Mouse (Mus musculus) hindbrain, embryonic 16.5 days (tissue): Measurements from ENCODE around the gene Bco2. TPM values are rescaled to one million over a fixed set of nuclear protein-coding genes. Genes with fewer than 3 reads are reported as not detected.
A peak's percentile ranks its signal among the peaks of the same experiment; 100 is the strongest.

ENCODE experiments used
- ATAC-seq: fragments of 200-750 bp; cut with Nextera tagmentation; 2 replicates; pipeline ENCODE4 v1.8.0; 2017; ENCODE audit warnings: moderate TSS enrichment, moderate library complexity
- H3K27ac ChIP-seq: fragments of 300-500 bp; sonication (generic); 2 replicates; pipeline ENCODE4 v1.5.1; 2014; ENCODE audit warnings: low read depth, mild to moderate bottlenecking, control low read depth, low read length, moderate library complexity
- H3K27me3 ChIP-seq: fragments of 300-500 bp; sonication (generic); replicated peaks from 2 replicates; pipeline ENCODE4 v1.6.1; 2014; ENCODE audit warnings: low read length; ENCODE audit not compliant: control insufficient read depth, insufficient read depth
- H3K36me3 ChIP-seq: fragments of 300-500 bp; sonication (generic); 2 replicates; pipeline ENCODE4 v1.6.1; 2014; ENCODE audit warnings: mild to moderate bottlenecking, low read length, moderate library complexity, mixed read lengths; ENCODE audit not compliant: control insufficient read depth, insufficient read depth
- H3K4me1 ChIP-seq: fragments of 300-500 bp; sonication (generic); 2 replicates; pipeline ENCODE4 v1.6.1; 2014; ENCODE audit warnings: low read depth, low read length; ENCODE audit not compliant: control insufficient read depth, insufficient read depth
- H3K4me2 ChIP-seq: fragments of 300-500 bp; sonication (generic); 2 replicates; pipeline ENCODE4 v1.6.1; 2014; ENCODE audit warnings: mild to moderate bottlenecking, low read length, control low read depth, moderate library complexity
- H3K4me3 ChIP-seq: fragments of 300-500 bp; sonication (generic); 2 replicates; pipeline ENCODE4 v1.5.1; 2014; ENCODE audit warnings: mild to moderate bottlenecking, low read length, control low read depth, moderate library complexity
- H3K9ac ChIP-seq: fragments of 300-500 bp; sonication (generic); 2 replicates; pipeline ENCODE4 v1.6.1; 2014; ENCODE audit warnings: low read depth, mild to moderate bottlenecking, control low read depth, low read length, moderate library complexity
- H3K9me3 ChIP-seq: fragments of 300-500 bp; sonication (generic); 2 replicates; pipeline ENCODE4 v1.6.1; 2014; ENCODE audit warnings: mild to moderate bottlenecking, low read length, moderate library complexity; ENCODE audit not compliant: control insufficient read depth
- WGBS: fragments of 180-500 bp; shearing (Covaris S2); extraction: QIAGEN DNeasy Blood & Tissue Kit; methylation state at CpG from one replicate; pipeline ENCODE4 v1.1.7; 2014; 5-methylcytosine and 5-hydroxymethylcytosine counted together
- polyA plus RNA-seq: library from polyadenylated mRNA; unstranded; fragments of >200 nt; fragmentation: Nextera tagmentation; extraction: Ambion mirVana; gene quantifications from 2 replicates; pipeline ENCODE4 v1.2.1, GENCODE M21; 2015

The Bco2 gene
- 0.59 and 0.64 TPM in 2 replicates for polyA plus RNA-seq

GRCm38 (mm10) chr9:50555094-50555446, at the start of gene Bco2:
Gene Bco2 (minus strand): TSS chr9:50555181.
- 24% methylated on average over 2 of the region's 2 CpGs for WGBS
- ATAC-seq, result peak; percentile 64

GRCm38 (mm10) chr9:50604338-50604737, 49.4 kb upstream of the Bco2 start:
- no peaks in the 10 kb centered on the region for H3K27me3 ChIP-seq
- ATAC-seq, result no peak
- 2% methylated on average over 6 of the region's 6 CpGs for whole genome bisulfite sequencing

More at GRCm38 (mm10) chr9:50555094-50555446, at the start of gene Bco2:
- Histone ChIP-seq H3K27me3 (no peaks in the 10 kb centered on the region), H3K9me3 (no peaks in the 10 kb centered on the region), H3K4me3 (peak within 1 kb of the TSS; percentile 31), H3K4me1 (peaks cover 6% of the 10 kb centered on the region), H3K9ac (peak within 1 kb of the TSS; percentile 39), H3K4me2 (peak within 1 kb of the TSS; percentile 55), H3K36me3 (no peaks in the 10 kb centered on the region), H3K27ac (peak within 1 kb of the TSS; percentile 69)

DNA sequence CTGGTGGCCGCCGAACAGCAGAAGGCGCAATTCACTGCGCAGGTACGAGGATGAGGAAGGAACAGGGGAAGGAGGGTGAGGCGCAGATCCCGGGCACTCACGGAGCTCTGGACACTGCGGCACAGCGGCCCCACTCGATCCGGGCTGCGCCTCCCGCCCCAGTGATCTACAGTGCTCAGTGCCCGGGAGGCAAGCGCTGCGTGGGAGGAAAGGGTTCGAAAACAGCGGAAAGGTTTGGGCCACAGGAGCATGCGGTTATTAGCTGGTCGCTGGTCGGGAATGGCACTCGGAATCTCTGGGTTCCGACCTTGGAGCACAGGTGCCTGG, 49.0 kb upstream of the Bco2 start:
- peak; percentile 92 for ATAC-seq
- H3K4me3 ChIP-seq, result peak overlapping the region; percentile 81
- H3K9ac ChIP-seq, result peak overlapping the region; percentile 78
- peaks cover 5% of the 10 kb centered on the region; the same call in 1 of the 2 replicates for H3K36me3 ChIP-seq
- H3K27me3 ChIP-seq, result no peaks in the 10 kb centered on the region
- H3K9me3 ChIP-seq, result no peaks in the 10 kb centered on the region
- H3K4me2 ChIP-seq, result peak overlapping the region; percentile 94
- under 1% methylated on average over 24 of the region's 24 CpGs for WGBS
- peak overlapping the region; percentile 78 for H3K27ac ChIP-seq
- peaks cover 27% of the 10 kb centered on the region for H3K4me1 ChIP-seq

More at GRCm38 (mm10) chr9:50604338-50604737, 49.4 kb upstream of the Bco2 start:
- Histone ChIP-seq H3K27ac (peak overlapping the region; percentile 78), H3K4me2 (peak overlapping the region; percentile 94), H3K9me3 (no peaks in the 10 kb centered on the region), H3K4me3 (peak overlapping the region; percentile 81), H3K36me3 (peaks cover 3% of the 10 kb centered on the region; the same call in 1 of the 2 replicates), H3K4me1 (peaks cover 27% of the 10 kb centered on the region), H3K9ac (peak overlapping the region; percentile 78)

DNA sequence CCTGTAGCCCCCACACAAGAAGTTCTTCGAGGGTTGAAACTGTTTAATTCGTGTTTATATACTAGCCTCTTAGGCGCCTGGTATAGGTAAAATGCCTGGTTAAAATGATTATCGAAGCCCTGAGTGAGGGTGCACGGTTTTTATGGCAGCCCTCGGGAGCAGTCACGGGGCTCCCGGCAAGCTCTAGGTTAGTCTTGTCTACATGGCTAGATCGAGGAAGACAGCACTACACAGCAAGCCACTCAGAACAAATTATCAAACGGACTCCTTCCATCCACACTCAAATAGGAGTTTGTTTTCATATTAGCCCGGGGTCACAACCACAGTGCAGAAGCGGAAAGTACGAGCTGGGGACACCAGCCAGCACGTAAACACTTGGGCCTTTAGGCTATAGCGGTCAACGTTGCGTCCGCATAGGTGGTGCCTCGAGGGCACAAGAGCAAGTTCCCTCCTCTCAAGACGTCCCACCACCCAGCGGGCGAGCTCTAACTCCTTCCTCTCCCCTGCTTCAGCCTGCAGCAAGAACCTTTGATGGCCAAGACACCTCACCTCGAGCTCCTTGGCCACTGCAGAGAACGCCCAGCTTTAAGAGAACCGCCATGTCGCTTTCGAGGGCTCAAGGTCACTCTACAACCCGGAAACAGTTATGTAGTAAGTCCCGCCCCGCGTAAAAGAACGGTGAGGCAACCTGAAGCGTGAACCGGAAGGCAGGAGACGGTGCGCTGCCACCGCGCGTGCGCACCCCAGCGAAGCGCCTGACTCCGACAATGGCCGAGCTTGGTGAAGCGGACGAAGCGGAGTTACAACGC, 48.4 kb upstream of the Bco2 start, which contains the start of the genes Sdhd and Timm8b:
Gene Sdhd, minus strand, starts transcription at position 624 of the 809 bp plus-strand sequence.
Gene Timm8b, plus strand, starts transcription at position 722 of the 809 bp plus-strand sequence.
- WGBS, result under 1% methylated on average over 48 of the region's 48 CpGs
- H3K4me1 ChIP-seq, result peaks cover 27% of the 10 kb centered on the region
- H3K4me3 ChIP-seq, result peak within 1 kb of the TSS; percentile 81
- H3K27me3 ChIP-seq, result no peaks in the 10 kb centered on the region
- no peaks in the 10 kb centered on the region for H3K9me3 ChIP-seq
- peak within 1 kb of the TSS; percentile 78 for H3K27ac ChIP-seq
- peak within 1 kb of the TSS; percentile 94 for H3K4me2 ChIP-seq
- peak within 1 kb of the TSS; percentile 78 for H3K9ac ChIP-seq
- H3K36me3 ChIP-seq, result peaks cover 10% of the 10 kb centered on the region
- ATAC-seq, result peak; percentile 99

DNA sequence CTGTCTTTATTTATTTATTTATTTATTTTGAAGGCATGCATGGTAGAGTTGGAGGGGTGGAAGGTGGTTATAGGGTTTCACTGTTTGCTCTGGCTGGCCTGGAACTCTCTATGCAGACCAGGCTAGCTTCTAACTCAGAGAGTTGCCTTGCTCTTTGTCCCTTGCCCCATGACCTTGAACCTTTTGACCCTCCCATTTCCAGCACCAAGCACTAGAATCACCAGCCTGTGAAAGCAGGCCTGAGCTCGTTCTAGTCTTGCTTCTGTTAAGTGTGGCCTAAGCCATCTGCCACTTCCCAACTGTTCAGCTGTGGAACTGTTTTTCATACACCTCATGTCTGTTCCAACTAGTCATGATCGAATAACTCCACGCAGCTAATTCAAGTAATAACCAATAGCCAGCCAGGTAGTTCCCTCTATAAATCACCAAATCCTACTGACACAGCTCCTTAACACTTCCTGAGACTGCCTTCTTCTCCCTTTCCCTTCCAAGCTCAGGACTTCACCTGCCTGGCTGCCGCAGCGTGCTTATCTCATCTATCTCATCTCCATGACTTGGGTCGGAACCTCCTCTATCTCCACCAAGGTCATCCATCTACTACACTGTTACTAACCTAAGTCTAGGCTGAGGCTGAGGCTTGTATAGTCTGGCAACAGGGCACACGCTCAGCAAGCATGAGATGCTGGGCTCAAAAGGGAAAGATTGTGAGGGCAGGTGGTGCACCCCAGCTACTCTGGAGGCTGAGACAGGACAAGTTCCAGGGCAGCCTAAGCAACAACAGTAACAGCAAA, 47.3 kb upstream of the Bco2 start:
- 88% methylated on average over 7 of the region's 7 CpGs for WGBS
- H3K9ac ChIP-seq, result no peak overlapping the region

GRCm38 (mm10) chr9:50601536-50601935, 46.6 kb upstream of the Bco2 start:
- Histone ChIP-seq H3K27me3 (no peaks in the 10 kb centered on the region), H3K9me3 (no peaks in the 10 kb centered on the region), H3K9ac (no peak overlapping the region), H3K4me2 (no peak overlapping the region), H3K27ac (no peak overlapping the region), H3K36me3 (peaks cover 28% of the 10 kb centered on the region), H3K4me3 (no peak overlapping the region), H3K4me1 (peaks cover 27% of the 10 kb centered on the region)
- no peak for ATAC-seq
- WGBS, result 88% methylated on average over 6 of the region's 6 CpGs

More for the DNA sequence above, 47.3 kb upstream of the Bco2 start:
- Histone ChIP-seq H3K27ac (no peak overlapping the region), H3K4me3 (peak overlapping the region; percentile 81), H3K4me2 (peak overlapping the region; percentile 94), H3K9me3 (no peaks in the 10 kb centered on the region), H3K36me3 (peaks cover 21% of the 10 kb centered on the region), H3K27me3 (no peaks in the 10 kb centered on the region), H3K4me1 (peaks cover 27% of the 10 kb centered on the region)
- ATAC-seq, result no peak

- Histone ChIP-seq H3K9me3 (no peaks in the 10 kb centered on the region), H3K27ac (no peak overlapping the region), H3K4me1 (peaks cover 6% of the 10 kb centered on the region), H3K4me2 (no peak overlapping the region), H3K36me3 (peaks cover 27% of the 10 kb centered on the region), H3K9ac (no peak overlapping the region), H3K27me3 (no peaks in the 10 kb centered on the region), H3K4me3 (no peak overlapping the region)
- WGBS, result 96% methylated on average over 8 of the region's 8 CpGs
- no peak for ATAC-seq
Measured at GRCm38 (mm10) chr9:50596973-50597372, 42.0 kb upstream of the Bco2 start.

DNA sequence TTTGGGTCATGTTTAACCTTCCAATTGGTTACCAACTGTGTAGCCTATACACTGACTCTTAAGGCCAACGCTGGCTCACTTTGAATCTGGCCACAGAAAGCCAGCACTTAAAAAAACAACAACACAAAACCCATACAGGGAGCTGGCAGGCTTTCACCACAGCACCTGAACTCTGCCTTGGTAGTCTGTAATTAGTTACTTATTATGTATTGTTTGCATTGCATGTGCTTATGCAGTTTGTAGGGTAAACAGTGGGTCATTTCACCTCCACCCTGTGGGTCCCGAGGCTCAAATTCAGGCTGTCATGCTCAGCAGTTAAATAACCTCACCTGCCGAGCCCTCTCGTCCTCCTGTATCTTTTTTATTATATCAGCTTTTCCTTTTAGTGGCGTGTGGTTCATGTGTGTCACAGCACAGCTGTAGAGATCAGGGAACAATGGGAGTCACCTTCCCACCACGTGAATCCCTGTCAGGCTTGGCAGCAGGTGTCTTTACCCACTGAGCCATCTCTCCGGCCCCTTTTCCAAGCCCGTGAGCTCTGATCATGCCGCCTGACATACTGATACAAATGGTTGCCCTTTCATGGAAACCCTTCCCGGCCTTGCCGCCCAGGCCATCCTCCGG, 39.9 kb upstream of the Bco2 start:
- no peak overlapping the region for H3K4me2 ChIP-seq
- H3K9me3 ChIP-seq, result no peaks in the 10 kb centered on the region
- no peak for ATAC-seq
- no peak overlapping the region for H3K27ac ChIP-seq
- H3K4me3 ChIP-seq, result no peak overlapping the region
- H3K4me1 ChIP-seq, result no peaks in the 10 kb centered on the region
- H3K36me3 ChIP-seq, result peaks cover 27% of the 10 kb centered on the region
- H3K27me3 ChIP-seq, result no peaks in the 10 kb centered on the region
- no peak overlapping the region for H3K9ac ChIP-seq
- 73% methylated on average over 12 of the region's 12 CpGs for WGBS
